Mouse (Mus musculus) neural tube, embryonic 12.5 days (tissue): ENCODE measurements around the gene Asphd2. TPM values are rescaled to one million over a fixed set of nuclear protein-coding genes. Genes with fewer than 3 reads are reported as not detected.
"Not testable (repeated sequence)": the region's sequence is repeated elsewhere in the genome, so short reads cannot be mapped to it uniquely, and the experiment has no call there.

Experiments
- ATAC-seq: fragments of 200-750 bp; cut with Nextera tagmentation; 2 replicates; pipeline ENCODE4 v1.8.0; 2017; ENCODE audit warnings: low read depth, mild to moderate bottlenecking, moderate TSS enrichment, moderate library complexity; ENCODE audit not compliant: low FRiP score
- H3K27ac ChIP-seq: fragments of 300-500 bp; sonication (generic); 2 replicates; pipeline ENCODE4 v1.5.1; 2016
- H3K27me3 ChIP-seq: fragments of 300-500 bp; sonication (generic); replicated peaks from 2 replicates; pipeline ENCODE4 v1.6.1; 2016; ENCODE audit warnings: mild to moderate bottlenecking
- H3K36me3 ChIP-seq: fragments of 300-500 bp; sonication (generic); 2 replicates; pipeline ENCODE4 v1.6.1; 2016; ENCODE audit warnings: mild to moderate bottlenecking
- H3K4me1 ChIP-seq: fragments of 300-500 bp; sonication (generic); 2 replicates; pipeline ENCODE4 v1.6.1; 2016
- H3K4me2 ChIP-seq: fragments of 300-500 bp; sonication (generic); replicated peaks from 2 replicates; pipeline ENCODE4 v1.6.1; 2016; ENCODE audit warnings: mild to moderate bottlenecking
- H3K4me3 ChIP-seq: fragments of 300-500 bp; sonication (generic); 2 replicates; pipeline ENCODE4 v1.5.1; 2016
- H3K9ac ChIP-seq: fragments of 300-500 bp; sonication (generic); 2 replicates; pipeline ENCODE4 v1.6.1; 2016; ENCODE audit warnings: mild to moderate bottlenecking
- H3K9me3 ChIP-seq: fragments of 300-500 bp; sonication (generic); 2 replicates; pipeline ENCODE4 v1.6.1; 2016; ENCODE audit warnings: mild to moderate bottlenecking
- WGBS: fragments of 180-500 bp; shearing (Covaris S2); methylation state at CpG from one replicate; pipeline ENCODE4 v1.1.7; 2016; 5-methylcytosine and 5-hydroxymethylcytosine counted together
- polyA plus RNA-seq: library from polyadenylated mRNA; unstranded; fragments of >200 nt; fragmentation: Nextera tagmentation; extraction: Ambion mirVana; gene quantifications from 2 replicates; pipeline ENCODE4 v1.2.1, GENCODE M21; 2016

Asphd2 gene
- 55.2 and 67.7 TPM in 2 replicates for polyA plus RNA-seq

DNA sequence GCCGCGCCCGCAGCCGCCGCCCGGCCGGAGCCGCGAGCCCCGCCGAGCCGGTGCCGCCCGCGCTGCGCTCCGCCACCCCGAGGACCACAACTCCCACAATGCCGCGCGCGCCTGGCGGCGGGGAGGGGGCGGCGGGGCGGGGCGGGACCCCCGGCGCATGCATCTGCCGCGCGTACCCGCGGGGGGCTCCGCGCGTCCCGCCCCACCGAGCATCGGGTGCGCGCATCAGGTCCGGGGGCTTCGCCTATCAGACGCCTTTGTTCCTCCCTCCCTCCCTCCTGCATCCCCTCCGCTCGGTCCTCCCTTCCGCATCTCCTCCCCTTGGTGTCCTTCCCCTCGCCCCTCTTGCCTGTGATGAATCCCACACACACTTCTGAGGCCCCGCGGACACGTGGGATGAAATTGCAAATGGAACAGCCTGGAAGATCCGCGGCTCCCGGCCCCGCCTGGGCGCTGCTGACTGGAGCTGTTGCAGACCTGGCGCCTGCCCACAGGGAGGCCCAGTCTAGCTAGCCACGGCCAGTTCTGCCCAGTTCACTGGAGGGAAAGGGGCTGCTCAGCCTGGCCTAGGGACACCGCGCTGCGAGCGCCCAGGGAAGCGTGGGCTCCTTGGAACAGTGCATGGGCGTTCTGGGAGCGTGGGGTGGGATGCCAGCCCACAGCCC lies at the start of gene Asphd2:
Gene Asphd2, minus strand, starts transcription at position 88 of the 665 bp plus-strand sequence.
- peaks cover 19% of the 10 kb centered on the region for H3K4me1 ChIP-seq
- WGBS = under 1% methylated on average over 55 of the region's 67 CpGs

GRCm38 (mm10) chr5:112438535-112438934 lies 43.9 kb upstream of the Asphd2 start:
- 65% methylated on average over 10 of the region's 10 CpGs for WGBS
- Histone ChIP-seq H3K27ac (no peak overlapping the region), H3K4me1 (no peaks in the 10 kb centered on the region), H3K27me3 (no peaks in the 10 kb centered on the region; the same call in 1 of the 2 replicates), H3K36me3 (no peaks in the 10 kb centered on the region), H3K4me3 (no peak overlapping the region), H3K9ac (no peak overlapping the region), H3K4me2 (no peak overlapping the region), H3K9me3 (no peaks in the 10 kb centered on the region)
- ATAC-seq = no peak

More for the DNA sequence above, at the start of gene Asphd2:
- H3K36me3 ChIP-seq = peaks cover 18% of the 10 kb centered on the region
- peak; percentile 87 for ATAC-seq
- no peaks in the 10 kb centered on the region; the same call in 1 of the 2 replicates for H3K27me3 ChIP-seq
- H3K4me2 ChIP-seq = peak within 1 kb of the TSS; percentile 91
- no peaks in the 10 kb centered on the region for H3K9me3 ChIP-seq
- peak within 1 kb of the TSS; percentile 46 for H3K27ac ChIP-seq
- H3K9ac ChIP-seq = peak within 1 kb of the TSS; percentile 72
- peak within 1 kb of the TSS; percentile 67 for H3K4me3 ChIP-seq

DNA sequence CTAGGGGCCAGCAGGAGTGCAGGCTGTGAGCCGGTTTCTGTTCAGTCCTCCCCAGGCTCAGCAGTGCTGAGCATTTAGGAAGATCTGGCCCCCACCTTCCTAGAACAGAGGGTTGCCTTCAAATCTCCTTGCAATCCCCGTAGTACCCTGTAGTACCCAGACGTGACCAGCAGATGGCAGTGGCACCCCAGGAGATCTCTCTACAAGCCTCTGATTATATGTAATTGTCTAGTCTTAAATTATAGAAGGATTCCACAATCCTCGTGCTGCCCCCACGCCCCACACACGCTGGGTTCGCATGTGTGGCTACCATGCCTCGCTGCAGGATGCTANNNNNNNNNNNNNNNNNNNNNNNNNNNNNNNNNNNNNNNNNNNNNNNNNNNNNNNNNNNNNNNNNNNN lies 38.3 kb upstream of the Asphd2 start:
- 0 out of 2 replicates have a peak overlapping the region, but pooled peaks have one; percentile 17 for H3K4me2 ChIP-seq
- no peak overlapping the region for H3K4me3 ChIP-seq
- peaks cover 13% of the 10 kb centered on the region; the same call in 1 of the 2 replicates for H3K27me3 ChIP-seq
- no peak overlapping the region for H3K9ac ChIP-seq
- ATAC-seq = no peak
- WGBS = 2% methylated on average over 8 of the region's 8 CpGs
- H3K36me3 ChIP-seq = no peaks in the 10 kb centered on the region
- no peak overlapping the region for H3K27ac ChIP-seq
- peaks cover 5% of the 10 kb centered on the region for H3K4me1 ChIP-seq
- H3K9me3 ChIP-seq = no peaks in the 10 kb centered on the region

- no peak overlapping the region for H3K27ac ChIP-seq
- H3K9ac ChIP-seq = no peak overlapping the region
- H3K4me3 ChIP-seq = no peak overlapping the region
- 79% methylated on average over 5 of the region's 5 CpGs for WGBS
- H3K4me1 ChIP-seq = peaks cover 5% of the 10 kb centered on the region
- no peak for ATAC-seq
- peaks cover 13% of the 10 kb centered on the region; the same call in 1 of the 2 replicates for H3K27me3 ChIP-seq
- no peaks in the 10 kb centered on the region for H3K9me3 ChIP-seq
- H3K4me2 ChIP-seq = no peak overlapping the region
- H3K36me3 ChIP-seq = no peaks in the 10 kb centered on the region
Measured at GRCm38 (mm10) chr5:112432033-112432432, 37.4 kb upstream of the Asphd2 start.

GRCm38 (mm10) chr5:112431120-112431775 lies 36.6 kb upstream of the Asphd2 start:
- ATAC-seq = no peak
- Histone ChIP-seq H3K9ac (no peak overlapping the region), H3K27ac (no peak overlapping the region), H3K4me3 (no peak overlapping the region), H3K9me3 (no peaks in the 10 kb centered on the region), H3K36me3 (no peaks in the 10 kb centered on the region), H3K4me2 (no peak overlapping the region), H3K27me3 (peaks cover 13% of the 10 kb centered on the region; the same call in 1 of the 2 replicates), H3K4me1 (peaks cover 5% of the 10 kb centered on the region)
- WGBS = 32% methylated on average over 14 of the region's 14 CpGs

GRCm38 (mm10) chr5:112428944-112429343 lies 34.3 kb upstream of the Asphd2 start:
- no peaks in the 10 kb centered on the region for H3K9me3 ChIP-seq
- H3K4me2 ChIP-seq = peak overlapping the region; percentile 47
- peaks cover 5% of the 10 kb centered on the region for H3K4me1 ChIP-seq
- 14% methylated on average over 19 of the region's 19 CpGs for WGBS
- H3K9ac ChIP-seq = 0 out of 2 replicates have a peak overlapping the region, but pooled peaks have one; percentile 26
- H3K4me3 ChIP-seq = no peak overlapping the region
- peaks cover 13% of the 10 kb centered on the region; the same call in 1 of the 2 replicates for H3K27me3 ChIP-seq
- ATAC-seq = peak; percentile 35; the same call in 1 of the 2 replicates
- H3K27ac ChIP-seq = no peak overlapping the region
- H3K36me3 ChIP-seq = no peaks in the 10 kb centered on the region

GRCm38 (mm10) chr5:112427283-112427682 lies 32.6 kb upstream of the Asphd2 start:
- no peak overlapping the region for H3K9ac ChIP-seq
- H3K4me2 ChIP-seq = no peak overlapping the region
- 46% methylated on average over 2 of the region's 2 CpGs for whole genome bisulfite sequencing
- peaks cover 5% of the 10 kb centered on the region for H3K4me1 ChIP-seq
- H3K9me3 ChIP-seq = no peaks in the 10 kb centered on the region
- H3K27ac ChIP-seq = no peak overlapping the region
- peaks cover 17% of the 10 kb centered on the region; the same call in 1 of the 2 replicates for H3K27me3 ChIP-seq
- no peak overlapping the region for H3K4me3 ChIP-seq
- H3K36me3 ChIP-seq = no peaks in the 10 kb centered on the region
- ATAC-seq = no peak

DNA sequence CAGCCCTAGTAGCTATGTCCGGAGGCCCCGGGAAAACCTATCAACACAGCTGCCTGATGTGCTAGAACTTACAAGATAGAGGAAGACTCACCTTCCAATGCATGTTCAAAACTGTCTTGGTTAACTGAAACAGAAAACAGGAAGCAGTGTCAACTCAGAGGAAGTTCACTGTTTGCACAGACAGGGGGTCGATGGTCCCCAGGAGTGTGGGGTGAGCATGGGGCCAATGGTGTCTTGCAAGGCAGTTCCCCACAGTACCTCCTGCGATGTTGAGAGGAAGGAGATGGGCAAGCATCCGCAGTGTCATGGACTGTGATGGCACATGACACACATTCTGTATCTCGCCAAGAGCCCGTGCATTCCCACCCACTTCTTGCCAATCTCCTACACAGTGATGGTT lies 32.0 kb upstream of the Asphd2 start:
- WGBS = 89% methylated on average over 7 of the region's 7 CpGs
- ATAC-seq = no peak
- Histone ChIP-seq H3K36me3 (no peaks in the 10 kb centered on the region), H3K9me3 (no peaks in the 10 kb centered on the region), H3K27ac (no peak overlapping the region), H3K4me2 (no peak overlapping the region), H3K4me1 (peaks cover 4% of the 10 kb centered on the region), H3K4me3 (no peak overlapping the region), H3K27me3 (peaks cover 13% of the 10 kb centered on the region; the same call in 1 of the 2 replicates), H3K9ac (no peak overlapping the region)

GRCm38 (mm10) chr5:112419535-112419934 lies 24.9 kb upstream of the Asphd2 start:
- no peak overlapping the region for H3K9ac ChIP-seq
- no peaks in the 10 kb centered on the region for H3K9me3 ChIP-seq
- H3K4me2 ChIP-seq = peak overlapping the region; percentile 38
- peaks cover 7% of the 10 kb centered on the region for H3K27me3 ChIP-seq
- H3K27ac ChIP-seq = no peak overlapping the region
- H3K4me1 ChIP-seq = no peaks in the 10 kb centered on the region
- ATAC-seq = no peak
- 33% methylated on average over 12 of the region's 12 CpGs for WGBS
- no peak overlapping the region for H3K4me3 ChIP-seq
- no peaks in the 10 kb centered on the region for H3K36me3 ChIP-seq

GRCm38 (mm10) chr5:112418023-112418422 lies 23.4 kb upstream of the Asphd2 start:
- H3K27me3 ChIP-seq = peaks cover 3% of the 10 kb centered on the region
- no peak overlapping the region for H3K9ac ChIP-seq
- H3K4me1 ChIP-seq = no peaks in the 10 kb centered on the region
- no peak overlapping the region for H3K4me2 ChIP-seq
- 59% methylated on average over 4 of the region's 4 CpGs for WGBS
- ATAC-seq = no peak
- H3K27ac ChIP-seq = no peak overlapping the region
- no peaks in the 10 kb centered on the region for H3K36me3 ChIP-seq
- no peak overlapping the region for H3K4me3 ChIP-seq
- 0 out of 2 replicates have a peak, but pooled peaks cover 2% of the 10 kb centered on the region for H3K9me3 ChIP-seq

GRCm38 (mm10) chr5:112416673-112417072 lies 22.0 kb upstream of the Asphd2 start:
- Histone ChIP-seq H3K36me3 (no peaks in the 10 kb centered on the region), H3K4me2 (0 out of 2 replicates have a peak overlapping the region, but pooled peaks have one; percentile 7), H3K9ac (no peak overlapping the region), H3K27ac (peak overlapping the region; percentile 37; the same call in 1 of the 2 replicates), H3K9me3 (0 out of 2 replicates have a peak, but pooled peaks cover 2% of the 10 kb centered on the region), H3K27me3 (peaks cover 2% of the 10 kb centered on the region), H3K4me3 (no peak overlapping the region), H3K4me1 (peaks cover 6% of the 10 kb centered on the region)
- 44% methylated on average over 5 of the region's 5 CpGs for WGBS
- no peak for ATAC-seq

- 82% methylated on average over 4 of the region's 4 CpGs for WGBS
- not testable (repeated sequence) for H3K27me3 ChIP-seq, H3K9me3 ChIP-seq, ATAC-seq, H3K9ac ChIP-seq, H3K27ac ChIP-seq, H3K4me3 ChIP-seq, H3K4me2 ChIP-seq, H3K36me3 ChIP-seq
- H3K4me1 ChIP-seq = peaks cover 15% of the 10 kb centered on the region
Measured at GRCm38 (mm10) chr5:112412781-112413180, 18.1 kb upstream of the Asphd2 start.
